Mouse (Mus musculus) MEL (cell line): ENCODE data around the gene Arrb2.

Experiments used
- CHD1 ChIP-seq: IDR thresholded peaks from 2 replicates; pipeline ENCODE4 v1.6.1; 2012; ENCODE audit warnings: low read depth, mild to moderate bottlenecking, inconsistent platforms, low read length, improper control_type of control experiment
- CTCF ChIP-seq, 3 experiments: IDR thresholded peaks in 2 of 3; conservative IDR thresholded peaks in 1 of 3; 2 replicates each; pipeline ENCODE4 v1.5.1; 2011 to 2012; ENCODE audit warnings: low read length in 3 of 3, low read depth in 2 of 3, mild to moderate bottlenecking in 2 of 3, improper control_type of control experiment in 1 of 3, inconsistent platforms in 1 of 3, mixed read lengths in 1 of 3, moderate library complexity in 1 of 3; ENCODE audit not compliant: control insufficient read depth in 1 of 3, insufficient read depth in 1 of 3, poor library complexity in 1 of 3, severe bottlenecking in 1 of 3
- ETS1 ChIP-seq: IDR thresholded peaks from 2 replicates; pipeline ENCODE4 v1.6.1; 2012; ENCODE audit warnings: low read depth, mild to moderate bottlenecking, inconsistent platforms, low read length, improper control_type of control experiment, moderate library complexity
- GATA1 ChIP-seq: IDR thresholded peaks from 2 replicates; pipeline ENCODE4 v1.6.1; 2011; ENCODE audit warnings: low read depth, low read length, improper control_type of control experiment
- TCF12 ChIP-seq: IDR thresholded peaks from 2 replicates; pipeline ENCODE4 v1.6.1; 2014; ENCODE audit warnings: low read depth, mild to moderate bottlenecking, inconsistent platforms, low read length, improper control_type of control experiment, moderate library complexity

GRCm38 (mm10) chr11:70441882-70442281, 9.4 kb downstream of the Arrb2 start:
- TF ChIP-seq CTCF (IDR thresholded peaks at IDR 0.05 in 2 of 3, conservative IDR thresholded peaks at IDR 0.05 in 1 of 3; ENCODE audit: control insufficient read depth in 1 of 3, insufficient read depth in 1 of 3, low read depth in 2 of 3, low read length in 3 of 3, poor library complexity in 1 of 3, severe bottlenecking in 1 of 3) (no peak), ETS1 (no peak), TCF12 (no peak), CHD1 (no peak), GATA1 (no peak)
